28 mouse cellular contexts compared by ENCODE assay signal in the genomic region with DNA sequence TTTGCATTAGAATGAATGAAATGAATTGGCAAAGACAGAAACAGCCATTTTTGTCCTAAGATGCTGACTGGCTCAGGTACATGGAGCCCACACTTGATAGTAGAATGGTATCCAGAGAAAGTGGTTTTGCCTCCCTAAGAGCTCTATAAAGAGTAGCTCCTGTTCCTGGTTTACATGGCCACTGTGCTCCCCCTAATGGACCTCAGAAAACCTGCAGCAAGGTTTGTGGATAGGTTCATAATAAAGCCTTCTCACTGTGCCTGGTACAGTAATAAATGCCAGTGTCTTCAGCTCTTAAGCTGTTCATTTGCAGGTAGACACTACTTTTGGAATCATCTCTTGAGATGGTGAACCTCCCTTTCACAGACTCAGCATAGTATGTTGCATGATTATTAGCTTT.
DNase-seq lines count a peak whose midpoint lies in the region; ATAC-seq lines count a peak whose summit lies in the region.
"Had no signal": no experiment of that assay in that cellular context is flagged by ENCODE, and none has a peak within 500 bp of the region (broad histone marks: within the 10 kb centered on the region; RNA-seq: fewer than 3 reads in every experiment).

No protein-coding gene starts in this region.

- ATAC-seq in granulocyte monocyte progenitor cell, adult 5-6 weeks (replicated peaks; ENCODE audit: poor library complexity, severe bottlenecking): peak; percentile 67
- ATAC-seq in kidney, embryonic 15.5 days (replicated peaks; ENCODE audit: low FRiP score): no peak
- ATAC-seq: forebrain, postnatal 0 days; liver, postnatal 0 days; lung, postnatal 0 days; midbrain, embryonic 13.5 days had no signal

- DNase-seq in adrenal gland, postnatal 14 days: peak; percentile 4
- DNase-seq in adrenal gland, adult 18-20 months (ENCODE audit: low spot score in 2 of 2): no peak
- peak; percentile 8 for DNase-seq in thymus, postnatal 25 days
- no peak for DNase-seq in thymus, adult 18-20 months
- DNase-seq in naive thymus-derived CD4-positive, alpha-beta T cell, adult 2 months (ENCODE audit: low read depth): peak; percentile 7
- no peak for DNase-seq in left cerebral cortex, adult 8-10 months (ENCODE audit: low spot score in 2 of 2)
- DNase-seq: cerebellum, adult 2 months; cerebellum, postnatal 36 days; forebrain, postnatal 0 days; gastrocnemius, postnatal 25 days; heart, postnatal 36 days; kidney, adult 2 months; kidney, postnatal 10 days; liver; liver, postnatal 0 days; retina, postnatal 1 day; right cerebral cortex, postnatal 4 days had no signal

- H3K4me1 ChIP-seq in kidney, embryonic 15.5 days: no peaks in the 10 kb centered on the region
- H3K4me1 ChIP-seq: heart, embryonic 15.5 days; limb, embryonic 10.5 days; midbrain, embryonic 13.5 days; neural tube, embryonic 12.5 days; stomach, embryonic 15.5 days had no signal

- no peaks in the 10 kb centered on the region for H3K36me3 ChIP-seq in kidney, embryonic 15.5 days
- H3K36me3 ChIP-seq: heart, embryonic 15.5 days; limb, embryonic 10.5 days; midbrain, embryonic 13.5 days; neural tube, embryonic 12.5 days; stomach, embryonic 15.5 days had no signal

- H3K9ac ChIP-seq in kidney, embryonic 15.5 days: no peak overlapping the region
- H3K9ac ChIP-seq: forebrain, postnatal 0 days; heart, embryonic 15.5 days; hindbrain, embryonic 14.5 days; liver, postnatal 0 days; midbrain, embryonic 13.5 days; neural tube, embryonic 12.5 days; stomach, embryonic 15.5 days had no signal

- H3K9me3 ChIP-seq in kidney, embryonic 15.5 days (replicated peaks): peaks cover 5% of the 10 kb centered on the region
- H3K9me3 ChIP-seq: heart, embryonic 15.5 days; stomach, embryonic 15.5 days had no signal

- no peak overlapping the region for H3K27ac ChIP-seq in kidney, embryonic 15.5 days
- H3K27ac ChIP-seq: heart, embryonic 15.5 days; hindbrain, embryonic 14.5 days; left cerebral cortex, adult 2 months; limb, embryonic 10.5 days; macrophage; midbrain, embryonic 13.5 days; neural tube, embryonic 12.5 days; stomach, embryonic 15.5 days had no signal

- H3K4me3 ChIP-seq in kidney, embryonic 15.5 days (replicated peaks): no peak overlapping the region
- H3K4me3 ChIP-seq: heart, embryonic 15.5 days; left cerebral cortex, adult 2 months; limb, embryonic 10.5 days; midbrain, embryonic 13.5 days; neural tube, embryonic 12.5 days; stomach, embryonic 15.5 days had no signal

- H3K4me2 ChIP-seq in kidney, embryonic 15.5 days: no peak overlapping the region
- H3K4me2 ChIP-seq: heart, embryonic 15.5 days; hindbrain, embryonic 14.5 days; midbrain, embryonic 13.5 days; neural tube, embryonic 12.5 days; stomach, embryonic 15.5 days had no signal

- no peaks in the 10 kb centered on the region for H3K27me3 ChIP-seq in kidney, embryonic 15.5 days
- H3K27me3 ChIP-seq: heart, embryonic 15.5 days; midbrain, embryonic 13.5 days; neural tube, embryonic 12.5 days; stomach, embryonic 15.5 days had no signal

Comparison
In these comparisons a context has a peak if more than half of its experiments do, and no peak if none do; other contexts are left out.
1. DNase-seq: peak in adrenal gland, postnatal 14 days (single experiment), thymus, postnatal 25 days (single experiment) and naive thymus-derived CD4-positive, alpha-beta T cell, adult 2 months (single experiment); none in adrenal gland, adult 18-20 months (0 of 2), thymus, adult 18-20 months (0 of 2) and left cerebral cortex, adult 8-10 months (0 of 2).